Comparison of ENCODE assay signal across 10 mouse cellular contexts in genomic region chr9:21134595-21135328, GRCm38 (mm10). TPM values are rescaled to one million over a fixed set of nuclear protein-coding genes. Genes with fewer than 3 reads are reported as not detected.
DNase-seq lines count a peak whose midpoint lies in the region; ATAC-seq lines count a peak whose summit lies in the region.
"Had no signal": no experiment of that assay in that cellular context is flagged by ENCODE, and none has a peak within 500 bp of the region (broad histone marks: within the 10 kb centered on the region; RNA-seq: fewer than 3 reads in every experiment).

No protein-coding gene starts in this region.

- no peaks in the 10 kb centered on the region for H3K9me3 ChIP-seq in heart, embryonic 16.5 days (replicated peaks; ENCODE audit: control insufficient read depth, low read length)
- no peaks in the 10 kb centered on the region for H3K9me3 ChIP-seq in midbrain, embryonic 10.5 days (replicated peaks)

- peak; percentile 98 for DNase-seq in heart, adult 11 months
- no peak for DNase-seq in heart, postnatal 4 days
- DNase-seq in MN1 (ENCODE audit: low spot score): peak; percentile 77
- DNase-seq in lung, postnatal 14 days: peak; percentile 49
- DNase-seq in midbrain, embryonic 10.5 days (ENCODE audit: low spot score): no peak
- DNase-seq in left cerebral cortex, postnatal 25 days (ENCODE audit: low spot score in 2 of 2): no peak
- no peak for DNase-seq in spleen, adult 18-20 months
- DNase-seq: layer of hippocampus, adult 9-11 months had no signal

- H3K4me1 ChIP-seq in heart, embryonic 16.5 days (ENCODE audit: control insufficient read depth, insufficient read depth, low read length): peaks cover 19% of the 10 kb centered on the region
- H3K4me1 ChIP-seq in midbrain, embryonic 10.5 days: peaks cover 9% of the 10 kb centered on the region

- intact Hi-C loops in left cerebral cortex, postnatal 25 days (cut with DNase I): loop anchor here (5.0 kb wide), 1 partner anchor 122 kb away; no protein-coding TSS in a partner anchor

- H3K4me3 ChIP-seq in heart, embryonic 16.5 days (ENCODE audit: low read length): no peak overlapping the region
- H3K4me3 ChIP-seq in midbrain, embryonic 10.5 days: no peak overlapping the region

- WGBS in heart, embryonic 16.5 days: 52% methylated on average over 9 of the region's 9 CpGs
- WGBS in midbrain, embryonic 10.5 days: 81% methylated on average over 9 of the region's 9 CpGs

- no peak overlapping the region for H3K4me2 ChIP-seq in heart, embryonic 16.5 days (ENCODE audit: low read depth, low read length)

- no peak for ATAC-seq in heart, embryonic 16.5 days (replicated peaks; ENCODE audit: extremely low read depth, insufficient read depth, low FRiP score)
- ATAC-seq: forebrain, embryonic 14.5 days had no signal

- no peaks in the 10 kb centered on the region for H3K27me3 ChIP-seq in heart, embryonic 16.5 days (ENCODE audit: control insufficient read depth, insufficient read depth, low read length)
- no peaks in the 10 kb centered on the region for H3K27me3 ChIP-seq in midbrain, embryonic 10.5 days (ENCODE audit: low read depth, poor library complexity, severe bottlenecking)

- peak overlapping the region; percentile 7; the same call in 1 of the 2 replicates for H3K27ac ChIP-seq in heart, embryonic 16.5 days (ENCODE audit: low read length)
- H3K27ac ChIP-seq in midbrain, embryonic 10.5 days (replicated peaks): no peak overlapping the region

- H3K9ac ChIP-seq in heart, embryonic 16.5 days (ENCODE audit: low read length): no peak overlapping the region

- peaks cover 4% of the 10 kb centered on the region for H3K36me3 ChIP-seq in heart, embryonic 16.5 days (ENCODE audit: control insufficient read depth, insufficient read depth)
- H3K36me3 ChIP-seq in midbrain, embryonic 10.5 days: peaks cover 26% of the 10 kb centered on the region

RNA-seq across cellular contexts. Expression of gene Tyk2, which starts 3.7 kb away (rescaled TPM):
- 1 to 10 TPM; 7.7 to 8.2 TPM for total RNA-seq in heart, postnatal 4 days (2021)
- 15.8 and 16.2 TPM in 2 replicates for polyA plus RNA-seq in heart, embryonic 16.5 days (2015; fragmentation: Nextera tagmentation; extraction: Ambion mirVana)
- polyA plus RNA-seq in midbrain, embryonic 10.5 days (2016; fragmentation: Nextera tagmentation; extraction: Ambion mirVana): 13.6 and 14.8 TPM in 2 replicates
- total RNA-seq in left cerebral cortex, postnatal 25 days (2021): 10 to 100 TPM; 11.6 to 12.7 TPM

RNA-seq across cellular contexts. Expression of gene Cdc37, which starts 15.0 kb away (rescaled TPM):
- total RNA-seq in heart, postnatal 4 days (2021): 100 to 1,000 TPM; 145 to 158 TPM
- polyA plus RNA-seq in heart, embryonic 16.5 days (2015; fragmentation: Nextera tagmentation; extraction: Ambion mirVana): 226 and 279 TPM in 2 replicates
- polyA plus RNA-seq in midbrain, embryonic 10.5 days (2016; fragmentation: Nextera tagmentation; extraction: Ambion mirVana): 351 and 367 TPM in 2 replicates
- 100 to 1,000 TPM; 144 to 153 TPM for total RNA-seq in left cerebral cortex, postnatal 25 days (2021)

RNA-seq across cellular contexts. Expression of gene Pde4a, which starts 30.8 kb away (rescaled TPM):
- 10 to 100 TPM; 18.7 to 21.1 TPM for total RNA-seq in heart, postnatal 4 days (2021)
- 15.0 and 16.7 TPM in 2 replicates for polyA plus RNA-seq in heart, embryonic 16.5 days (2015; fragmentation: Nextera tagmentation; extraction: Ambion mirVana)
- 3.8 and 5.0 TPM in 2 replicates for polyA plus RNA-seq in midbrain, embryonic 10.5 days (2016; fragmentation: Nextera tagmentation; extraction: Ambion mirVana)
- 10 to 100 TPM; 88.9 to 94.4 TPM for total RNA-seq in left cerebral cortex, postnatal 25 days (2021)

RNA-seq across cellular contexts. Expression of gene Raver1, which starts 43.0 kb away (rescaled TPM):
- 10 to 100 TPM; 44.4 to 48.9 TPM for total RNA-seq in heart, postnatal 4 days (2021)
- 41.4 and 49.3 TPM in 2 replicates for polyA plus RNA-seq in heart, embryonic 16.5 days (2015; fragmentation: Nextera tagmentation; extraction: Ambion mirVana)
- 95.4 and 102 TPM in 2 replicates for polyA plus RNA-seq in midbrain, embryonic 10.5 days (2016; fragmentation: Nextera tagmentation; extraction: Ambion mirVana)
- total RNA-seq in left cerebral cortex, postnatal 25 days (2021): 10 to 100 TPM; 26.4 to 27.9 TPM

RNA-seq across cellular contexts. Expression of gene Gm38431, which starts 43.0 kb away (rescaled TPM):
- total RNA-seq in heart, postnatal 4 days (2021): 1 to 10 TPM in 1 of 2 experiments, under 1 TPM in 1; 0.64 to 2.2 TPM
- polyA plus RNA-seq in heart, embryonic 16.5 days (2015; fragmentation: Nextera tagmentation; extraction: Ambion mirVana): 2.0 and 2.3 TPM in 2 replicates
- 3.4 and 3.9 TPM in 2 replicates for polyA plus RNA-seq in midbrain, embryonic 10.5 days (2016; fragmentation: Nextera tagmentation; extraction: Ambion mirVana)
- 1 to 10 TPM; 1.6 to 3.0 TPM for total RNA-seq in left cerebral cortex, postnatal 25 days (2021)

Comparison
In these comparisons a context has a peak if more than half of its experiments do, and no peak if none do; other contexts are left out.
1. DNase-seq: peak in heart, adult 11 months (single experiment), MN1 (single experiment) and lung, postnatal 14 days (single experiment); none in heart, postnatal 4 days (single experiment), midbrain, embryonic 10.5 days (single experiment), left cerebral cortex, postnatal 25 days (0 of 2) and spleen, adult 18-20 months (0 of 2).
2. RNA of gene Pde4a, which starts 30.8 kb away (total RNA-seq): 88.9 to 94.4 TPM in left cerebral cortex, postnatal 25 days; 18.7 to 21.1 TPM in heart, postnatal 4 days; every median in the first group is over 4 times any median in the second.